Mouse (Mus musculus) limb, embryonic 11.5 days (tissue): Measurements from ENCODE around the gene Rab5if. TPM values are rescaled to one million over a fixed set of nuclear protein-coding genes. Genes with fewer than 3 reads are reported as not detected.
A peak's percentile ranks its signal among the peaks of the same experiment; 100 is the strongest.
"Not testable (repeated sequence)": the region's sequence is repeated elsewhere in the genome, so short reads cannot be mapped to it uniquely, and the experiment has no call there.

Experiments used
- ATAC-seq: fragments of 200-750 bp; cut with Nextera tagmentation; 2 replicates; pipeline ENCODE4 v1.8.0; 2017; ENCODE audit warnings: low read depth; ENCODE audit not compliant: insufficient number of reproducible peaks, low FRiP score, low TSS enrichment
- DNase-seq: peaks from one replicate; pipeline ENCODE4 v3.0.0-alpha.2; 2015; ENCODE audit warnings: low spot score
- H3K27ac ChIP-seq: fragments of 300-500 bp; sonication (generic); replicated peaks from 2 replicates; pipeline ENCODE4 v1.5.1; 2014; ENCODE audit warnings: low read depth, mild to moderate bottlenecking, low read length
- H3K27me3 ChIP-seq: fragments of 300-500 bp; sonication (generic); 2 replicates; pipeline ENCODE4 v1.6.1; 2014; ENCODE audit warnings: mild to moderate bottlenecking, low read length, mixed read lengths; ENCODE audit not compliant: control insufficient read depth, insufficient read depth
- H3K36me3 ChIP-seq: fragments of 300-500 bp; sonication (generic); 2 replicates; pipeline ENCODE4 v1.6.1; 2014; ENCODE audit warnings: mild to moderate bottlenecking, low read length, moderate library complexity, mixed read lengths; ENCODE audit not compliant: control insufficient read depth, insufficient read depth
- H3K4me1 ChIP-seq: fragments of 300-500 bp; sonication (generic); 2 replicates; pipeline ENCODE4 v1.6.1; 2014; ENCODE audit warnings: low read length, mixed read lengths; ENCODE audit not compliant: control insufficient read depth, insufficient read depth
- H3K4me2 ChIP-seq: fragments of 300-500 bp; sonication (generic); 2 replicates; pipeline ENCODE4 v1.6.1; 2014; ENCODE audit warnings: low read depth, mild to moderate bottlenecking, moderate library complexity; ENCODE audit not compliant: severe bottlenecking
- H3K4me3 ChIP-seq: fragments of 300-500 bp; sonication (generic); 2 replicates; pipeline ENCODE4 v1.5.1; 2014; ENCODE audit warnings: low read depth, low read length
- H3K9ac ChIP-seq: fragments of 300-500 bp; sonication (generic); 2 replicates; pipeline ENCODE4 v1.6.1; 2014; ENCODE audit warnings: mild to moderate bottlenecking, low read length
- H3K9me3 ChIP-seq: fragments of 300-500 bp; sonication (generic); 2 replicates; pipeline ENCODE4 v1.6.1; 2016; ENCODE audit warnings: low read length; ENCODE audit not compliant: control insufficient read depth
- WGBS: fragments of 180-500 bp; shearing (Covaris S2); extraction: QIAGEN DNeasy Blood & Tissue Kit; methylation state at CpG from one replicate; pipeline ENCODE4 v1.1.7; 2014; 5-methylcytosine and 5-hydroxymethylcytosine counted together
- polyA plus RNA-seq: library from polyadenylated mRNA; unstranded; fragments of >200 nt; fragmentation: Nextera tagmentation; extraction: Ambion mirVana; gene quantifications from 2 replicates; pipeline ENCODE4 v1.2.1, GENCODE M21; 2014

Gene Rab5if
- polyA plus RNA-seq = 190 and 202 TPM in 2 replicates

GRCm38 (mm10) chr2:156862772-156863486, at the start of gene Rab5if:
TSS of gene Rab5if (plus strand) at chr2:156863128.
- Histone ChIP-seq H3K9me3 (no peaks in the 10 kb centered on the region), H3K27ac (peak within 1 kb of the TSS; percentile 82), H3K4me2 (peak within 1 kb of the TSS; percentile 84), H3K36me3 (peaks cover 8% of the 10 kb centered on the region), H3K4me1 (0 out of 2 replicates have a peak, but pooled peaks cover 8% of the 10 kb centered on the region), H3K27me3 (no peaks in the 10 kb centered on the region), H3K4me3 (peak within 1 kb of the TSS; percentile 99), H3K9ac (peak within 1 kb of the TSS; percentile 96)
- under 1% methylated on average over 94 of the region's 98 CpGs for WGBS
- DNase-seq (peak; percentile 98), ATAC-seq (peak; percentile 90)

DNA sequence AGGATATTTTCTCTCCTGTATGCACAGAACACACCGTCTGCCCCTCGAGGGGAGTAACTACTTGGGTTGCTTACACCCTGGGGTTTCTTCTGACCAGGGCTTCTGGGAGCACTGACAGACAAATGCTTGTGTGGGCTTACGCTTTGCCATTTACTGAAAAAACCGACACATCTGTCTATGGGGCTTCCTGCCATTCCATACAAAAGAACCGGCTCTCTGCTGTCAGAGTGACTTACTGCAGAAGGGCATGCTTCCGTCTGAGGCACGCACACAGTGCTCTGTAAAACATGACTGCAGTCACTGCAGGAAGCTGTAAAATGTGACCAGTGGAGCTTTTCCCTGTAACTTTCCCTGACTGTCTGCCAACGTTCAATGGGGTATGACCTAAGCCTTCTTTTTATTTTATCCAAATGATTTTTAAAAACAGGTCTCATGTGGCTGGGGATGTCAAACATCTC, 48.6 kb upstream of the Rab5if start:
- H3K27ac ChIP-seq = peak overlapping the region; percentile 47
- H3K36me3 ChIP-seq = no peaks in the 10 kb centered on the region
- H3K4me2 ChIP-seq = no peak overlapping the region
- H3K9ac ChIP-seq = no peak overlapping the region; the same call in 1 of the 2 replicates
- DNase-seq = peak; percentile 36
- WGBS = 12% methylated on average over 8 of the region's 8 CpGs
- H3K9me3 ChIP-seq = no peaks in the 10 kb centered on the region
- no peak for ATAC-seq
- H3K4me1 ChIP-seq = peaks cover 10% of the 10 kb centered on the region
- H3K27me3 ChIP-seq = no peaks in the 10 kb centered on the region
- H3K4me3 ChIP-seq = no peak overlapping the region

- Histone ChIP-seq H3K9me3 (no peaks in the 10 kb centered on the region), H3K4me1 (peaks cover 10% of the 10 kb centered on the region), H3K4me2 (no peak overlapping the region), H3K4me3 (no peak overlapping the region), H3K9ac (peak overlapping the region; percentile 27; the same call in 1 of the 2 replicates), H3K36me3 (no peaks in the 10 kb centered on the region), H3K27me3 (no peaks in the 10 kb centered on the region), H3K27ac (peak overlapping the region; percentile 47; the same call in 1 of the 2 replicates)
- WGBS = 30% methylated on average over 5 of the region's 5 CpGs
- no peak for ATAC-seq
- DNase-seq = no peak
These were observed 48.0 kb upstream of the Rab5if start for GRCm38 (mm10) chr2:156814893-156815292.

- peaks cover 10% of the 10 kb centered on the region for H3K4me1 ChIP-seq
- H3K27ac ChIP-seq = no peak overlapping the region
These were observed 47.5 kb upstream of the Rab5if start for GRCm38 (mm10) chr2:156815412-156815811.

GRCm38 (mm10) chr2:156816116-156816515, 46.8 kb upstream of the Rab5if start:
- H3K4me1 ChIP-seq = peaks cover 10% of the 10 kb centered on the region
- ATAC-seq (no peak), DNase-seq (no peak)
- H3K36me3 ChIP-seq = no peaks in the 10 kb centered on the region
- no peaks in the 10 kb centered on the region for H3K9me3 ChIP-seq
- WGBS = 47% methylated on average over 1 of the region's 1 CpGs
- H3K27me3 ChIP-seq = no peaks in the 10 kb centered on the region
- no peak overlapping the region for H3K4me3 ChIP-seq
- no peak overlapping the region for H3K9ac ChIP-seq
- H3K4me2 ChIP-seq = no peak overlapping the region
- H3K27ac ChIP-seq = no peak overlapping the region

More at GRCm38 (mm10) chr2:156815412-156815811, 47.5 kb upstream of the Rab5if start:
- Histone ChIP-seq H3K9ac (no peak overlapping the region), H3K4me2 (no peak overlapping the region), H3K27me3 (no peaks in the 10 kb centered on the region), H3K4me3 (no peak overlapping the region), H3K9me3 (no peaks in the 10 kb centered on the region), H3K36me3 (no peaks in the 10 kb centered on the region)
- DNase-seq = no peak
- no peak for ATAC-seq
- WGBS = 63% methylated on average over 3 of the region's 3 CpGs

- H3K9ac ChIP-seq, H3K27ac ChIP-seq, H3K4me3 ChIP-seq, H3K27me3 ChIP-seq, ATAC-seq, H3K4me1 ChIP-seq, H3K36me3 ChIP-seq, DNase-seq, H3K4me2 ChIP-seq, H3K9me3 ChIP-seq: not testable (repeated sequence)
- WGBS = 83% methylated on average over 6 of the region's 6 CpGs
These were observed 37.8 kb upstream of the Rab5if start for GRCm38 (mm10) chr2:156825128-156825527.

DNA sequence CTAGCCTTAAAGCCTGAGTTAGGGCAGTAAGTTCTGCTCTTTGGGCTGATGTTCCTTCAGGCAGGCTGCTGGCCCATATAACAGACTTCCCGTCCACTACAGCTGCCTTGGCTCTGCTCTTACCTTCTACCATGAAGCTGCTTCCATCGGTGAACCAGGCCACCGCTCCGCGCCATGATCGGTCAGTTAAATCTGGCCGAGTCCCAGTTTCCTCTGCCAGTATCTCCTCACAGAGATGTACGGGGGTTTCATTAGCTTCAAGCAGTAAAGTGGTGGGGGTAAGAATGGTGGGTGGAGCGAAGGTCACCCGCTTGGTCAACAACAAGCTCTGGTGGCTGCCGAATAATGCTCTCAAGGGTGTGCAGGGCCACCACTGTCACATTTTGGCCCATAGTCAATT, 28.6 kb upstream of the Rab5if start:
- Histone ChIP-seq H3K9me3 (peaks cover 4% of the 10 kb centered on the region; the same call in 1 of the 2 replicates), H3K36me3 (peaks cover 43% of the 10 kb centered on the region), H3K4me2 (no peak overlapping the region), H3K9ac (no peak overlapping the region), H3K4me3 (no peak overlapping the region), H3K27me3 (no peaks in the 10 kb centered on the region), H3K27ac (no peak overlapping the region), H3K4me1 (0 out of 2 replicates have a peak, but pooled peaks cover 3% of the 10 kb centered on the region)
- no peak for ATAC-seq
- 94% methylated on average over 11 of the region's 11 CpGs for WGBS
- DNase-seq = no peak

GRCm38 (mm10) chr2:156838839-156839238, 24.1 kb upstream of the Rab5if start:
- peaks cover 15% of the 10 kb centered on the region for H3K36me3 ChIP-seq
- DNase-seq (no peak), ATAC-seq (no peak)
- WGBS = 60% methylated on average over 6 of the region's 6 CpGs
- no peak overlapping the region for H3K27ac ChIP-seq
- H3K4me2 ChIP-seq = peak overlapping the region; percentile 95
- H3K4me3 ChIP-seq = peak overlapping the region; percentile 98
- peak overlapping the region; percentile 69 for H3K9ac ChIP-seq
- peaks cover 23% of the 10 kb centered on the region for H3K4me1 ChIP-seq
- H3K27me3 ChIP-seq = no peaks in the 10 kb centered on the region
- no peaks in the 10 kb centered on the region for H3K9me3 ChIP-seq
